Mouse (Mus musculus): ENCODE measurements around the gene Snx29. TPM values are rescaled to one million over a fixed set of nuclear protein-coding genes. Genes with fewer than 3 reads are reported as not detected.

Gene Snx29
- polyA plus RNA-seq, 1 experiment from 2014 or later, result 14.3 TPM

- no peak overlapping the region for H3K9ac ChIP-seq
- WGBS, result 91% methylated on average over 2 of the region's 2 CpGs
Observed at GRCm38 (mm10) chr16:11516681-11517080, 194.0 kb downstream of the Snx29 start.

GRCm38 (mm10) chr16:11517385-11517784, 194.7 kb downstream of the Snx29 start:
- Histone ChIP-seq H3K4me1 (replicated peaks; ENCODE audit: control insufficient read depth, insufficient read depth, low read length) (no peaks in the 10 kb centered on the region), H3K27ac (no peak overlapping the region), H3K9me3 (ENCODE audit: control insufficient read depth, low read length) (no peaks in the 10 kb centered on the region), H3K4me3 (replicated peaks; ENCODE audit: low read length) (no peak overlapping the region), H3K9ac (no peak overlapping the region), H3K4me2 (replicated peaks) (no peak overlapping the region), H3K36me3 (replicated peaks; ENCODE audit: control insufficient read depth, insufficient read depth) (0 out of 2 replicates have a peak, but pooled peaks cover 8% of the 10 kb centered on the region), H3K27me3 (ENCODE audit: control insufficient read depth, insufficient read depth, low read length) (no peaks in the 10 kb centered on the region)
- ATAC-seq (ENCODE audit: low FRiP score) (no peak), DNase-seq (ENCODE audit: low spot score) (no peak)
- WGBS, result 96% methylated on average over 6 of the region's 6 CpGs

More at GRCm38 (mm10) chr16:11516681-11517080, 194.0 kb downstream of the Snx29 start:
- H3K4me3 ChIP-seq (replicated peaks; ENCODE audit: low read length), result no peak overlapping the region
- H3K27me3 ChIP-seq (ENCODE audit: control insufficient read depth, insufficient read depth, low read length), result no peaks in the 10 kb centered on the region
- H3K4me2 ChIP-seq (replicated peaks), result no peak overlapping the region
- H3K27ac ChIP-seq, result no peak overlapping the region
- DNase-seq (ENCODE audit: low spot score), result no peak
- H3K9me3 ChIP-seq (ENCODE audit: control insufficient read depth, low read length), result no peaks in the 10 kb centered on the region
- no peaks in the 10 kb centered on the region for H3K4me1 ChIP-seq (replicated peaks; ENCODE audit: control insufficient read depth, insufficient read depth, low read length)
- H3K36me3 ChIP-seq (replicated peaks; ENCODE audit: control insufficient read depth, insufficient read depth), result 0 out of 2 replicates have a peak, but pooled peaks cover 8% of the 10 kb centered on the region
- ATAC-seq (ENCODE audit: low FRiP score), result no peak

GRCm38 (mm10) chr16:11518803-11519498, 196.2 kb downstream of the Snx29 start:
- 89% methylated on average over 12 of the region's 12 CpGs for WGBS
- no peak overlapping the region for H3K4me2 ChIP-seq (replicated peaks)
- H3K9me3 ChIP-seq (ENCODE audit: control insufficient read depth, low read length), result no peaks in the 10 kb centered on the region
- ATAC-seq (ENCODE audit: low FRiP score) (no peak), DNase-seq (ENCODE audit: low spot score) (no peak)
- no peaks in the 10 kb centered on the region for H3K27me3 ChIP-seq (ENCODE audit: control insufficient read depth, insufficient read depth, low read length)
- no peak overlapping the region for H3K9ac ChIP-seq
- H3K4me1 ChIP-seq (replicated peaks; ENCODE audit: control insufficient read depth, insufficient read depth, low read length), result no peaks in the 10 kb centered on the region
- 0 out of 2 replicates have a peak, but pooled peaks cover 8% of the 10 kb centered on the region for H3K36me3 ChIP-seq (replicated peaks; ENCODE audit: control insufficient read depth, insufficient read depth)
- H3K27ac ChIP-seq, result no peak overlapping the region
- no peak overlapping the region for H3K4me3 ChIP-seq (replicated peaks; ENCODE audit: low read length)

- Histone ChIP-seq H3K9ac (no peak overlapping the region), H3K4me2 (replicated peaks) (no peak overlapping the region), H3K27ac (no peak overlapping the region), H3K9me3 (ENCODE audit: control insufficient read depth, low read length) (no peaks in the 10 kb centered on the region), H3K4me3 (replicated peaks; ENCODE audit: low read length) (no peak overlapping the region), H3K4me1 (replicated peaks; ENCODE audit: control insufficient read depth, insufficient read depth, low read length) (no peaks in the 10 kb centered on the region; the same call in 1 of the 2 replicates), H3K27me3 (ENCODE audit: control insufficient read depth, insufficient read depth, low read length) (no peaks in the 10 kb centered on the region), H3K36me3 (replicated peaks; ENCODE audit: control insufficient read depth, insufficient read depth) (no peaks in the 10 kb centered on the region)
- ATAC-seq (ENCODE audit: low FRiP score) (no peak), DNase-seq (ENCODE audit: low spot score) (no peak)
- 74% methylated on average over 10 of the region's 10 CpGs for WGBS
Observed at GRCm38 (mm10) chr16:11526104-11526786, 203.5 kb downstream of the Snx29 start.

- no peaks in the 10 kb centered on the region for H3K9me3 ChIP-seq (ENCODE audit: control insufficient read depth, low read length)
- ATAC-seq (ENCODE audit: low FRiP score) (no peak), DNase-seq (ENCODE audit: low spot score) (no peak)
- H3K4me1 ChIP-seq (replicated peaks; ENCODE audit: control insufficient read depth, insufficient read depth, low read length), result no peaks in the 10 kb centered on the region; the same call in 1 of the 2 replicates
- no peak overlapping the region for H3K27ac ChIP-seq
- no peak overlapping the region for H3K4me2 ChIP-seq (replicated peaks)
- no peaks in the 10 kb centered on the region for H3K27me3 ChIP-seq (ENCODE audit: control insufficient read depth, insufficient read depth, low read length)
- 72% methylated on average over 10 of the region's 10 CpGs for whole genome bisulfite sequencing
- H3K4me3 ChIP-seq (replicated peaks; ENCODE audit: low read length), result no peak overlapping the region
- no peak overlapping the region for H3K9ac ChIP-seq
- no peaks in the 10 kb centered on the region for H3K36me3 ChIP-seq (replicated peaks; ENCODE audit: control insufficient read depth, insufficient read depth)
Observed at GRCm38 (mm10) chr16:11526996-11527395, 204.3 kb downstream of the Snx29 start.

GRCm38 (mm10) chr16:11530466-11531194, 207.9 kb downstream of the Snx29 start:
- DNase-seq (ENCODE audit: low spot score) (no peak), ATAC-seq (ENCODE audit: low FRiP score) (no peak)
- Histone ChIP-seq H3K27me3 (ENCODE audit: control insufficient read depth, insufficient read depth, low read length) (no peaks in the 10 kb centered on the region), H3K4me1 (replicated peaks; ENCODE audit: control insufficient read depth, insufficient read depth, low read length) (no peaks in the 10 kb centered on the region; the same call in 1 of the 2 replicates), H3K36me3 (replicated peaks; ENCODE audit: control insufficient read depth, insufficient read depth) (no peaks in the 10 kb centered on the region), H3K9me3 (ENCODE audit: control insufficient read depth, low read length) (no peaks in the 10 kb centered on the region), H3K4me2 (replicated peaks) (no peak overlapping the region), H3K9ac (no peak overlapping the region), H3K27ac (no peak overlapping the region), H3K4me3 (replicated peaks; ENCODE audit: low read length) (no peak overlapping the region)
- WGBS, result 42% methylated on average over 13 of the region's 13 CpGs

- no peak for ATAC-seq (ENCODE audit: low FRiP score)
- H3K9me3 ChIP-seq (ENCODE audit: control insufficient read depth, low read length), result no peaks in the 10 kb centered on the region
Observed at GRCm38 (mm10) chr16:11531441-11531840, 208.7 kb downstream of the Snx29 start.

GRCm38 (mm10) chr16:11532592-11532991, 209.9 kb downstream of the Snx29 start:
- no peak overlapping the region for H3K9ac ChIP-seq
- H3K4me2 ChIP-seq (replicated peaks), result no peak overlapping the region
- H3K27ac ChIP-seq, result no peak overlapping the region
- H3K4me3 ChIP-seq (replicated peaks; ENCODE audit: low read length), result no peak overlapping the region
- ATAC-seq (ENCODE audit: low FRiP score), result 0 out of 2 replicates have a peak, but pooled peaks have one; percentile 31
- no peaks in the 10 kb centered on the region for H3K36me3 ChIP-seq (replicated peaks; ENCODE audit: control insufficient read depth, insufficient read depth)
- peak; percentile 54 for DNase-seq (ENCODE audit: low spot score)
- no peaks in the 10 kb centered on the region for H3K27me3 ChIP-seq (ENCODE audit: control insufficient read depth, insufficient read depth, low read length)
- 76% methylated on average over 8 of the region's 8 CpGs for WGBS
- H3K4me1 ChIP-seq (replicated peaks; ENCODE audit: control insufficient read depth, insufficient read depth, low read length), result peaks cover 5% of the 10 kb centered on the region
- H3K9me3 ChIP-seq (ENCODE audit: control insufficient read depth, low read length), result no peaks in the 10 kb centered on the region

More at GRCm38 (mm10) chr16:11531441-11531840, 208.7 kb downstream of the Snx29 start:
- Histone ChIP-seq H3K4me2 (replicated peaks) (no peak overlapping the region), H3K4me1 (replicated peaks; ENCODE audit: control insufficient read depth, insufficient read depth, low read length) (no peaks in the 10 kb centered on the region; the same call in none of the 2 replicates), H3K4me3 (replicated peaks; ENCODE audit: low read length) (no peak overlapping the region), H3K9ac (no peak overlapping the region), H3K36me3 (replicated peaks; ENCODE audit: control insufficient read depth, insufficient read depth) (no peaks in the 10 kb centered on the region), H3K27me3 (ENCODE audit: control insufficient read depth, insufficient read depth, low read length) (no peaks in the 10 kb centered on the region), H3K27ac (no peak overlapping the region)
- no peak for DNase-seq (ENCODE audit: low spot score)
- 88% methylated on average over 7 of the region's 7 CpGs for WGBS

- H3K36me3 ChIP-seq (replicated peaks; ENCODE audit: control insufficient read depth, insufficient read depth), result no peaks in the 10 kb centered on the region
- DNase-seq (ENCODE audit: low spot score) (no peak), ATAC-seq (ENCODE audit: low FRiP score) (no peak)
- H3K27ac ChIP-seq, result no peak overlapping the region
- no peaks in the 10 kb centered on the region for H3K27me3 ChIP-seq (ENCODE audit: control insufficient read depth, insufficient read depth, low read length)
- WGBS, result 90% methylated on average over 3 of the region's 3 CpGs
- H3K4me1 ChIP-seq (replicated peaks; ENCODE audit: control insufficient read depth, insufficient read depth, low read length), result peaks cover 5% of the 10 kb centered on the region
- no peak overlapping the region for H3K4me3 ChIP-seq (replicated peaks; ENCODE audit: low read length)
- no peaks in the 10 kb centered on the region for H3K9me3 ChIP-seq (ENCODE audit: control insufficient read depth, low read length)
- H3K4me2 ChIP-seq (replicated peaks), result no peak overlapping the region
- no peak overlapping the region for H3K9ac ChIP-seq
Observed at GRCm38 (mm10) chr16:11533441-11533840, 210.7 kb downstream of the Snx29 start.
